Mouse (Mus musculus) brain, embryonic 14.5 days (tissue): ENCODE results near the gene Esyt2.

Source experiments
- CTCF ChIP-seq: fragments of 200-500 bp; IDR thresholded peaks from 2 replicates; pipeline ENCODE4 v1.5.1; 2012; ENCODE audit warnings: inconsistent platforms, mild to moderate bottlenecking, moderate library complexity, borderline replicate concordance; ENCODE audit not compliant: insufficient read depth, insufficient read length; ENCODE audit errors: extremely low read depth
- POLR2A ChIP-seq: fragments of 200-500 bp; IDR thresholded peaks from 2 replicates; pipeline ENCODE4 v1.6.1; 2012; ENCODE audit warnings: mild to moderate bottlenecking, inconsistent platforms, borderline replicate concordance; ENCODE audit not compliant: poor library complexity, insufficient read depth, insufficient read length, severe bottlenecking; ENCODE audit errors: extremely low read depth

DNA sequence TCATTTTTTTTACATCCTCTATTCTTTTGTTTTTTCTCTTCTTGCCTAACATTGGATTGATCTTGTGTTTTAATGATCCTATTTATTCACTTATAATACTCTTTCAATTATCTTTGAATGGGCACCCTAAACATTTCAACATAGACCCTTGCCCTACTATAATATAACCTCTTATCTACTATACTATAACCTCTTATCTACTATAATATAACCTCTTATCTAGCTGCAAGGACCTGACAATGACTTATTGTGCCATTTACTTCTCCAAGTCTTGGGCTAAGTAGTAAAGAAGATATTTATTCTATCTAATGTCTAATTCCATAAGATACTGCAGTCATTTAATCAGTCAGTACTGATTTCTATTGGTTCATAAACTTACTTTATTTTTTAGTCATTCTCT is 42.6 kb upstream of the Esyt2 start:
- TF ChIP-seq POLR2A = no peak
- TF ChIP-seq CTCF = no peak
